Mouse (Mus musculus) bone marrow, adult 2 months (tissue): ENCODE data around the gene Ttc23. TPM values are rescaled to one million over a fixed set of nuclear protein-coding genes. Genes with fewer than 3 reads are reported as not detected.

Experiments
- H3K27ac ChIP-seq: fragments of 200-500 bp; 2 replicates; pipeline ENCODE4 v1.5.1; 2012; ENCODE audit warnings: low read depth, mild to moderate bottlenecking, control low read depth, inconsistent platforms, low read length; ENCODE audit not compliant: control insufficient read depth, poor library complexity, insufficient read depth
- H3K4me1 ChIP-seq: fragments of 200-500 bp; 2 replicates; pipeline ENCODE4 v1.6.1; 2011; ENCODE audit warnings: low read length; ENCODE audit not compliant: control insufficient read depth, insufficient read depth
- H3K4me3 ChIP-seq: fragments of 200-500 bp; replicated peaks from 2 replicates; pipeline ENCODE3; 2011; ENCODE audit warnings: mild to moderate bottlenecking, low read depth, low read length, control low read depth; ENCODE audit not compliant: control insufficient read depth
- CTCF ChIP-seq: fragments of 200-500 bp; IDR thresholded peaks from 2 replicates; pipeline ENCODE4 v1.5.1; 2011; ENCODE audit warnings: low read length, control low read depth; ENCODE audit not compliant: control insufficient read depth, insufficient read depth
- POLR2A ChIP-seq: fragments of 200-500 bp; IDR thresholded peaks from 2 replicates; pipeline ENCODE4 v1.6.1; 2011; ENCODE audit warnings: low read depth, mild to moderate bottlenecking, control low read depth, low read length, borderline replicate concordance; ENCODE audit not compliant: control insufficient read depth
- WGBS: fragments of 180-500 bp; shearing (Covaris S2); methylation state at CpG from one replicate; pipeline ENCODE4 v1.1.7; 2018; 5-methylcytosine and 5-hydroxymethylcytosine counted together
- polyA plus RNA-seq: library from polyadenylated mRNA; stranded (reverse); fragments of >200 nt; gene quantifications from 2 replicates; pipeline ENCODE4 v1.2.4, GENCODE M21; 2011; ENCODE audit warnings: low replicate concordance; ENCODE audit not compliant: missing spikeins, insufficient read depth, insufficient read length

The Ttc23 gene
- polyA plus RNA-seq, 1 experiment: 13.0 TPM

DNA sequence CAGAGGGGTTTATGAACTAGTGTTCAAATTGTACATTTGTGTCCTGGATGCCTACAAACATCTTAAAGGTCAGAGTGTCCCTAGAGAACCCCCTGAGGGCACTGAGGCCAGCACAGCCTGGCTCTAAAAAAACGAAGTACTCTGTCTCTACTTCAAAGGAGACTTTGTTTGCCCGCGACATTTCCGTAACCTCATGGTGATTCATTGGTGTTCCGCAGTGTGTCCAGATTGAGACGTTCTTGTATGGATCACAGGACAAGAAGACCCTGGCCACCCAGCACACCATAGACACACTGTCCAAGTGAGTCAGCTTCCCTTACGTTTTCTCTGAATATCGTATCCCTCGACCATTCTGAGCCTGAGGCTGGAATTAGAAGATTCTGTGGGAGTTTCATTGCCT lies 77.8 kb downstream of the Ttc23 start:
- no peak overlapping the region for H3K4me3 ChIP-seq
- 89% methylated on average over 9 of the region's 9 CpGs for WGBS
- peaks cover 2% of the 10 kb centered on the region; the same call in 1 of the 2 replicates for H3K4me1 ChIP-seq
- no peak for TF ChIP-seq POLR2A
- no peak overlapping the region for H3K27ac ChIP-seq

DNA sequence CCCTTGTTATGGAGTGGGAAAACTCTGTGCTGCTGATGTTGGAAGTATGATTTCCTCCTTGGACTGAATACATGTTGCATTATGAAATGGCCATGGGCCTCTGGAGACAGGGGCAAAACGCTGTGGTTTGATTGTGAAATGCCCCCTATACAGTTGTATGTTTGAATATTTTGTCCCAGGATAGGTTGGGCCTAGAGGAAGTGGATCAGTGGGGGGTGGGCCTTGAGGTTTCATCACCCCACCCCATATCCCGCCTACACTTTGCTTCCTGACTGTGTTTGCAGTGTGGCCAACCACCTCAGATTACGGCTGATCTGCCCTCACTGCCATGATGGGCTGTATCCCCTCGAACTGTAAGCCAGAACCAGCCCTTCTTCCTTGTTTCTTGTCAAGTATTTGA lies 81.0 kb downstream of the Ttc23 start:
- 44% methylated on average over 4 of the region's 4 CpGs for WGBS
- TF ChIP-seq POLR2A: no peak
- no peak overlapping the region for H3K4me3 ChIP-seq
- H3K27ac ChIP-seq: no peak overlapping the region
- peaks cover 2% of the 10 kb centered on the region; the same call in 1 of the 2 replicates for H3K4me1 ChIP-seq

DNA sequence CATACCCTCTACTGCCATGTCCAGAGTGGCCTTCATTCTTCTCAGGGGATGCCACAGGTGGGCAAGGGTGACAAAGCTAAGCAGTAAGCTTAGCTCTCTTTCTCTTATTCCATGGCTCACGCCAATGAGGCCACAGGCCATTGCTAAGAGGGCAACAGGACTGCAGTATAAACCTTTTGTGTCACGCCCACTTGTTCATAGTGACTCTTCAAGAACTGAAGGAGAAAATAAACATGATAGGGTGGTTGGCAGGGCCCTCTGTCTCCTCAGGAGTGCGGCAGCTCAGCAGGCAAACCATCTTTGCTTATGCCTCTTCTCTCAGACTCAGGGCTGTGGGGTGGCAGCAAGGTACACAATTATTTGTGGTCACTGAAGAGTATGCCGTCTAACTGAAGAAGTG lies 81.6 kb downstream of the Ttc23 start:
- Histone ChIP-seq H3K27ac (no peak overlapping the region), H3K4me3 (no peak overlapping the region), H3K4me1 (peaks cover 2% of the 10 kb centered on the region; the same call in 1 of the 2 replicates)
- TF ChIP-seq CTCF: no peak
- no peak for TF ChIP-seq POLR2A
- 85% methylated on average over 4 of the region's 4 CpGs for WGBS

DNA sequence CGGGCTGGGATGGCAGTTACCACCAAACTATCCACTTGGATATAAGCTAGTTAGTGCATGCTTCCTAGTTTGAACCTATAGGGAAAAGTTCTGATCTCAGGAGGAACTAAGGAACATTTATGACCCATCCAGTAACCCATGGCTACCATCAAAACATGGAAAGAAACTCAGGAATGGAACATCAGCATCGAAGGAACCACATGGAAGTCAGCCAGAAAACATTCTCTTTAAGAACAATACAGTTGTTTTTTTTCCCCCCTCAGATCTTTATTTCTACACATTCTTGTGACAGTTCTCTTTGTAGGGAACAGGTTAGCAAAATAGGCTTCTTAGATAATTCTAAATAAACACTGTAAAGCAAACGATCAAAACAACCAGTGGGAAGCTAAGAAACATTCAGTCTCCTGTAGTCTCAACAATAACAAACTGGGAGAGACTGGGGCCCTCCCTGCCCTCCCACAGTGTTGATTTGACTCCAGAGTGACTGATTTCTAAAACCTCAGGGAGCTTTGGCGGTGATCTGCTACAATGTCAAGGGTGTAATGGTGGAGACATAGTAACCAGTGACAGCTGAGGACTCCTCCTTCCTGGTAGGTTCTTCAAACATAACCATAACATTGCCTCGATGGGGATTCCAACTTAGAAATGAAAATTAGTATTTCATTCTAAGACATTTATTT lies 83.4 kb downstream of the Ttc23 start:
- TF ChIP-seq CTCF (no peak), POLR2A (no peak)
- no peak overlapping the region for H3K27ac ChIP-seq
- H3K4me1 ChIP-seq: peaks cover 2% of the 10 kb centered on the region; the same call in 1 of the 2 replicates
- no peak overlapping the region for H3K4me3 ChIP-seq
- WGBS: 55% methylated on average over 5 of the region's 5 CpGs

DNA sequence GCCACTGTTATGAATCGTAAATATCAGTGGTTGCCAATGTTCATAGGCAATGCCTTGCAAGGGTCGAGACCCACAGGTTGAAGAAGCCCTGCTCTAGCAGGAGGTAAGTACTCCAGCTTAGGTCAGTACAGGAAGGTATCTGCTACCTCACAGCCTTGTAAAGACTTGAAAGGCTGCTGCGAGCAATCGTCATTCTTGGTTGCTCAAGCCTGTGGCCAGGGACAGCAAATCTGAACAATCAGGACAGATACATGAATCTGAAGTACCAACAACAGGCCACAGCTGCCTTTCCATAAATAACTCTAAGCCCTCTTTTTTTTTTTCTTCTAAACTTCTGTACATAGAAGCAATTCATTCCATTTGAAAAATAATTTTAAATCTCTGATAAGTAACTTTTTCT lies 85.1 kb downstream of the Ttc23 start:
- TF ChIP-seq CTCF (no peak), POLR2A (no peak)
- WGBS: 61% methylated on average over 4 of the region's 4 CpGs
- H3K27ac ChIP-seq: no peak overlapping the region

DNA sequence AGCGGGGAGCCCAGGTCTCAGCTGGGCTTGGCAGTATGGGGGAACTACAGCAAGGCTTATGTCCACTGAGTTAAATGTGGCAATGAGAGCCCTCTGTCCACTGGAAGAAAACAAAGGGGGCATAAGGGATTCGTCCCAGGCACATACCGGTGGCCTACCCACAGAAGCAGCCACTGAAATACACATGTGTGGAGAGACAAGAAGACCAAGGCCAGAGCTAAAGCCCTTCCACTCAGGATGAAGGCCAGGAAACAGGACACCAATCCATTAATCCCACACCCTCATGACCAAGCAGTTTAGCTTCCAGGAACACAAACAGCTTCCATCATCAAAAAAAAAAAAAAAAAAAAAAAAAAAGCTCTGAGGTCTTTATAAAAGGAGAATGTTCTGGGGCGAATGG lies 93.2 kb downstream of the Ttc23 start:
- Histone ChIP-seq H3K4me3 (no peak overlapping the region), H3K27ac (no peak overlapping the region), H3K4me1 (no peaks in the 10 kb centered on the region)
- WGBS: 82% methylated on average over 4 of the region's 4 CpGs
- TF ChIP-seq CTCF (no peak), POLR2A (no peak)

More for the DNA sequence above, 85.1 kb downstream of the Ttc23 start:
- H3K4me1 ChIP-seq: peaks cover 2% of the 10 kb centered on the region; the same call in 1 of the 2 replicates
- H3K4me3 ChIP-seq: no peak overlapping the region

DNA sequence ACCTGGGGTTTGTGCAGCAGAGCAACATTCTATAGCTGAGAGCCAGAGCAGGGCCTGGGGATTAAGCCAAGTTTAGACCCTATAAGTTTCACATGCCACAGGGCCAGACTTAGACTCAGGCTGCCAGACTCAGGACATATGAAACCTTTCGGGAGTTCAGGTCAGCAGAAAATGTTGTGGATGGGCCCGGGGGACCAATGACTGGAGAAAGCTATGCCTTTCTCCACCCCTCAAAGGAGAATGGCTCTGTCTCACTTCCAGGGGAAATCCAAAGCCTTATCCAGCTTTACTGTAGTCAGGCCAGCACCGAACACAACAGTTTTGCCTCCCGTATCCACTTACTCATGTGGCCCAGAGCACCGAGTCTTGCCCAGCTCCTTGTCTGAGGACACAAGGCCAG lies 93.6 kb downstream of the Ttc23 start:
- Histone ChIP-seq H3K4me3 (no peak overlapping the region), H3K27ac (no peak overlapping the region), H3K4me1 (no peaks in the 10 kb centered on the region)
- no peak for TF ChIP-seq CTCF
- TF ChIP-seq POLR2A: no peak
- 84% methylated on average over 5 of the region's 5 CpGs for WGBS

DNA sequence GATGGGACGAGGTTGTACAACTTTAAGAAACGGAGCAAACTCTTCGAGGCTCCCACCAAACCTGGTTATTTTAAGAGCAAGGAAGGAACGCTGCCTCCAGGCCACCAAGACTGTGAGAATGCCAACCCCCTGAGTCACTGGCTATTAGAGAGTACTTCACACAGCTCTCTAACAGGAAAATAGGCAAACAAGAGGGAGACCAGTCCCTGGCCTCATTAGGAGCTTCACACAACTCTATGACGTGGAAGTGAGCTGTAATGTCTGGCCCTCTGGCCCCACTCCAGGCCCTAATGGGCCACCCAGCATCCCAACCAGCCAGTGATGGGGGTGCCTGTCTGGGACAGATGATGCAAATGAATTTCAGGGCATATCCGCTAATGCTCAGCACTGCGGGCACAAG lies 94.5 kb downstream of the Ttc23 start:
- no peak for TF ChIP-seq CTCF
- TF ChIP-seq POLR2A: no peak
- no peaks in the 10 kb centered on the region for H3K4me1 ChIP-seq
- H3K27ac ChIP-seq: no peak overlapping the region
- no peak overlapping the region for H3K4me3 ChIP-seq
- 77% methylated on average over 7 of the region's 7 CpGs for WGBS
